Mouse (Mus musculus) neural tube, embryonic 12.5 days (tissue): ENCODE results near the gene Poc1b. TPM values are rescaled to one million over a fixed set of nuclear protein-coding genes. Genes with fewer than 3 reads are reported as not detected.

ENCODE experiments used
- ATAC-seq: fragments of 200-750 bp; cut with Nextera tagmentation; 2 replicates; pipeline ENCODE4 v1.8.0; 2017; ENCODE audit warnings: low read depth, mild to moderate bottlenecking, moderate TSS enrichment, moderate library complexity; ENCODE audit not compliant: low FRiP score
- H3K27ac ChIP-seq: fragments of 300-500 bp; sonication (generic); 2 replicates; pipeline ENCODE4 v1.5.1; 2016
- H3K27me3 ChIP-seq: fragments of 300-500 bp; sonication (generic); replicated peaks from 2 replicates; pipeline ENCODE4 v1.6.1; 2016; ENCODE audit warnings: mild to moderate bottlenecking
- H3K36me3 ChIP-seq: fragments of 300-500 bp; sonication (generic); 2 replicates; pipeline ENCODE4 v1.6.1; 2016; ENCODE audit warnings: mild to moderate bottlenecking
- H3K4me1 ChIP-seq: fragments of 300-500 bp; sonication (generic); 2 replicates; pipeline ENCODE4 v1.6.1; 2016
- H3K4me2 ChIP-seq: fragments of 300-500 bp; sonication (generic); replicated peaks from 2 replicates; pipeline ENCODE4 v1.6.1; 2016; ENCODE audit warnings: mild to moderate bottlenecking
- H3K4me3 ChIP-seq: fragments of 300-500 bp; sonication (generic); 2 replicates; pipeline ENCODE4 v1.5.1; 2016
- H3K9ac ChIP-seq: fragments of 300-500 bp; sonication (generic); 2 replicates; pipeline ENCODE4 v1.6.1; 2016; ENCODE audit warnings: mild to moderate bottlenecking
- H3K9me3 ChIP-seq: fragments of 300-500 bp; sonication (generic); 2 replicates; pipeline ENCODE4 v1.6.1; 2016; ENCODE audit warnings: mild to moderate bottlenecking
- WGBS: fragments of 180-500 bp; shearing (Covaris S2); methylation state at CpG from one replicate; pipeline ENCODE4 v1.1.7; 2016; 5-methylcytosine and 5-hydroxymethylcytosine counted together
- polyA plus RNA-seq: library from polyadenylated mRNA; unstranded; fragments of >200 nt; fragmentation: Nextera tagmentation; extraction: Ambion mirVana; gene quantifications from 2 replicates; pipeline ENCODE4 v1.2.1, GENCODE M21; 2016

Poc1b gene
- polyA plus RNA-seq, 1 experiment from 2014 or later = 21.9 TPM

DNA sequence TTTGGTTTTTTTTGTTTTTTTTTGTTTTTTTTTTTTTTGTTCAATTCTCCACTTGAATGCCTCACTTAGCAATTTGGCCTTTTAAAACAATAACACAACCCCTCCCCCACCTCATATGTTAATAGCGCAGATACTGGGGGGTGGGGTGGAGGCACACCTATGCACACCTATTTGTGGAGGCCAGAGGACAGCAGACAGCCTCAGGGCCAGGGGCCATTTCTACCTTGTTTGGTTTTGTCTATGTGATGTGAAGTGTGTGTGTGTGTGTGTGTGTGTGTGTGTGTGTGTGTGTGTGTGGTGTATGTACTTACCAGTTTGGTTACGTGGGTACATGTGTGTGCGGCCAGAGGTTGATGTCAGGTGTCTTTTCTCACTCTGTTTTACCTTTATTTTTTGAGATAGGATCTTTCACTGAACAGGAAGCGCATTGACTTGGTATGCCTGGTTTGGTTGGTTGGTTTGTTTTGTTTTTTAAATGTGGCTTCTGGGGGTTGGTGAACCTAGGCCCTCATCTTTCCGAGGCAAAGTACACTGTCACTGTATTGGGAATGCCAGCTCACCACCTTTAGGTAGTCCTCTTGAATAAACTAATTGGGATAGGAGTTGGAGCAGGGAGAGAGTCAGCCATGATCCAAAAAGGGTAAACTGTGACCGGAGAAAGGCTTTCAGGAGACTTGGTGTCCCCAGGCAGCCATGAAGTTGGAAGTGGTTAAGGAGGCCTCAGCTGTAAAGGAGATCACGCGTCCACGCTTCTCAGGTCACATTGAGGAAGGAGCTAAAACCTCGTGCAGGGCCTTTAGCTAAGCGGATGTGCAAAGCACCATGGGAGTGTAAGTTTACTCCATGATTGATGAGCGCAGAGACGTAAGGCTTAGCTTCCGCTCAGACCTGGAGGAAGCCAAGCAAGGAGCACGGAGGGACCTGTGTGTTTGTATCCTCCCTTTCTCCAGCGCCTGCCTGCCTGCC, 10.1 kb downstream of the Poc1b start:
- no peak overlapping the region for H3K4me3 ChIP-seq
- H3K36me3 ChIP-seq = no peaks in the 10 kb centered on the region
- H3K9ac ChIP-seq = no peak overlapping the region
- H3K4me2 ChIP-seq = no peak overlapping the region
- no peak overlapping the region for H3K27ac ChIP-seq
- H3K9me3 ChIP-seq = no peaks in the 10 kb centered on the region
- H3K4me1 ChIP-seq = peaks cover 3% of the 10 kb centered on the region; the same call in 1 of the 2 replicates
- ATAC-seq = no peak
- 82% methylated on average over 16 of the region's 16 CpGs for WGBS
- H3K27me3 ChIP-seq = no peaks in the 10 kb centered on the region

DNA sequence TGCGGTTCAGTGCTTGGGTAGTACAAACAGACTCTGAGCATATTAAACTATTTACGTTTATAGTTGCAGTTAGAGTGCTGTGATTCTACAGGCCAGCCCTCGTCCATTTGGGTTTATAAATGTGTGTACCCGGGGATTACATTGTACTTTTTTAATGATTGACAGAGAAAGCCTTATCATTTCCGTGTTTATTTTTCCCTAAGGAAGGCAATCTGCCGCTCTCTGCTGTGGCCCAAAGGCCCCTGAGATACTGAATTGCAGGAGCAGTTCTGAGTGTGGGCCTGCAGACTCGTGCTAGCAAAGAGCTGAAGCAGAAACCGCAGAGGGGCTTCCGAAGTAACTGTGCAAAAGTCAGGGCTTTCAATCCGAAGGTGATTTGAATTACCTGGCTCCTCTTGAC, 11.0 kb downstream of the Poc1b start:
- Histone ChIP-seq H3K27ac (no peak overlapping the region), H3K27me3 (no peaks in the 10 kb centered on the region), H3K4me3 (no peak overlapping the region), H3K9me3 (no peaks in the 10 kb centered on the region), H3K4me2 (no peak overlapping the region), H3K9ac (no peak overlapping the region), H3K36me3 (no peaks in the 10 kb centered on the region), H3K4me1 (peaks cover 3% of the 10 kb centered on the region; the same call in 1 of the 2 replicates)
- 82% methylated on average over 10 of the region's 10 CpGs for WGBS
- ATAC-seq = no peak

DNA sequence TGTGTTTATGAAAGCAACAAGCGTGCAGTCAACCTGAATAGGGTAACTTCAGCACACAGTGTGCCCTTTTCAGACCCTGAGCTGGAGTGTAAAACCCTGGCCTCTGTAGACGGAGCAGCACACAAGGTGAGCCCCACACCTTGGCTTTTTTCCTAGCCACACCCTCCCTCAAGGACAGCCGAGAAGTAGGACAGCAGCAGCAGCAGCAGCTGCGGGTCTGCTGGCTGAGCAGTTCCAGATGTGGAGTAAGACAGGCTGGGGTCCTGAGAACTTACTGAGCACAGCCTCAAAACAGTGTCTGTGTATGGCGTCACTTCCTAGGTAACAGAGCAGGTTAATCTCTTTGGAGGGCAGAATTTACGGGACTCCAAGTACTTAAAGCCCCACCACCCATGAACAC, 11.9 kb downstream of the Poc1b start:
- Histone ChIP-seq H3K9me3 (no peaks in the 10 kb centered on the region), H3K4me1 (peaks cover 3% of the 10 kb centered on the region; the same call in 1 of the 2 replicates), H3K4me3 (no peak overlapping the region), H3K4me2 (no peak overlapping the region), H3K27ac (no peak overlapping the region), H3K27me3 (no peaks in the 10 kb centered on the region), H3K36me3 (no peaks in the 10 kb centered on the region), H3K9ac (no peak overlapping the region)
- ATAC-seq = no peak
- WGBS = 85% methylated on average over 6 of the region's 6 CpGs

DNA sequence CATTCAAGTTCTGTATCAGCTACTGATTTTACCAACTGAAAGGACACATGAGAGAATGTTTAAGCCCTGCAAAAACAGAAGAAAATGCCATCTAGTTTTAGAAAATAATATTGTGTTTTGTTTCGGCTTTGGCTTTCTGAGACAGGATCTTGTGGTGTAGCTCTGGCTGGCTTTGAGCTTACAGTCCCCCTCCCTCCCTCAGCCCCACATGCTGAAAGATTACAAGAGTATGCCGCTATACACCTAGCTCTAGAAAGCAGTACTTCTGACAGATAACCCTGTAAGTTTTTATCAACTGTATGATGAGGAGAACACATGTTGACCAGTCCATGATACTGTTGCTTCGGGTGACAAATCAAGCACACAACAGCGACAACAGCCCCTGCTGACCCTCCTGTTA, 12.6 kb downstream of the Poc1b start:
- no peak overlapping the region for H3K9ac ChIP-seq
- 95% methylated on average over 4 of the region's 4 CpGs for WGBS
- no peak overlapping the region for H3K4me2 ChIP-seq
- H3K9me3 ChIP-seq = no peaks in the 10 kb centered on the region
- no peak overlapping the region for H3K27ac ChIP-seq
- no peak for ATAC-seq
- H3K4me3 ChIP-seq = no peak overlapping the region
- peaks cover 3% of the 10 kb centered on the region; the same call in 1 of the 2 replicates for H3K4me1 ChIP-seq
- no peaks in the 10 kb centered on the region for H3K36me3 ChIP-seq
- no peaks in the 10 kb centered on the region for H3K27me3 ChIP-seq

DNA sequence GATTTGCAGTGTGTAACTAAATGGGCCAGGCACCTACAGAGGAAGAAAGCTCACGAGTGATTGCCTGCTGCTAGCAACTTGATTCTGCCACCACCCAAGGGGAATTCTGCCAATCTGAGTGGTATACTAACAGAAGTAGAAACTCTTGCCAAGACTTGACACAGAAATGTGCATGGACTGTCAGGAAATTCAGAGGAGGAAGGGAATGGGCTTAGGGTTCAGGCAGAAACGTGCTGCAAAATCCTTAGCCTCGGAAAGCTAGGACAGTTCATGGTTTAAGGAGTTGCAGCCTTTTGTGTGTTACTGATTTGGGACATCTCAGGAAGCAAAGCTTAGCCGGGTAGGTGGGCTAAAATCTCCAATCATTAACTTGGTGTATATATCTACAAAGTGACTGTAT, 19.4 kb downstream of the Poc1b start, which contains the start of gene Phxr2:
TSS of gene Phxr2 (minus strand) at position 101 of the 400 bp plus-strand sequence.
- Histone ChIP-seq H3K27me3 (no peaks in the 10 kb centered on the region), H3K36me3 (peaks cover 12% of the 10 kb centered on the region), H3K27ac (no peak within 1 kb of the TSS), H3K4me1 (peaks cover 4% of the 10 kb centered on the region), H3K4me3 (no peak within 1 kb of the TSS), H3K9me3 (no peaks in the 10 kb centered on the region), H3K4me2 (no peak within 1 kb of the TSS), H3K9ac (no peak within 1 kb of the TSS)
- 88% methylated on average over 4 of the region's 4 CpGs for WGBS
- no peak for ATAC-seq

DNA sequence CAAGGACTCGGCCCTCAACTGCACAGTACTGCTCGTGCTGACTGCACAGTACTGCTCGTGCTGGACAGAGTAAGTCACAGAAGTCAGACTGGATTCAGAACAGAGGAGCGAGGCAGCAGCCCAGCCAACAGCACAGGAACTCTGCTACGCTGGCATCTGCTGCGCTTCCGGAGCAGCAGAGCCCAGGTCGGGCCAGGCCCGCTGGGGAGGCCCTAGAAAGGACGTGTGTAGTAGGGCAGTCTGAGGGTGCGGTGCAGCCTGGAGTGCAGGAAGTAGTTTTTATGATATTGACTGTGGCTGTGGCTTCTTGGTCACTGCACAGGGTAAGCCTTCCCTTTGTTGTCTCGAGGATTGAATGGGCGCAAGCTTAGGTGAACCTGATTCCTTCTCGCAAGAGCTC, 20.1 kb downstream of the Poc1b start:
- no peak for ATAC-seq
- Histone ChIP-seq H3K4me2 (no peak overlapping the region), H3K9ac (no peak overlapping the region), H3K36me3 (peaks cover 13% of the 10 kb centered on the region), H3K27ac (no peak overlapping the region), H3K27me3 (no peaks in the 10 kb centered on the region), H3K4me1 (peaks cover 8% of the 10 kb centered on the region), H3K4me3 (no peak overlapping the region), H3K9me3 (no peaks in the 10 kb centered on the region)
- whole genome bisulfite sequencing = 91% methylated on average over 14 of the region's 14 CpGs

DNA sequence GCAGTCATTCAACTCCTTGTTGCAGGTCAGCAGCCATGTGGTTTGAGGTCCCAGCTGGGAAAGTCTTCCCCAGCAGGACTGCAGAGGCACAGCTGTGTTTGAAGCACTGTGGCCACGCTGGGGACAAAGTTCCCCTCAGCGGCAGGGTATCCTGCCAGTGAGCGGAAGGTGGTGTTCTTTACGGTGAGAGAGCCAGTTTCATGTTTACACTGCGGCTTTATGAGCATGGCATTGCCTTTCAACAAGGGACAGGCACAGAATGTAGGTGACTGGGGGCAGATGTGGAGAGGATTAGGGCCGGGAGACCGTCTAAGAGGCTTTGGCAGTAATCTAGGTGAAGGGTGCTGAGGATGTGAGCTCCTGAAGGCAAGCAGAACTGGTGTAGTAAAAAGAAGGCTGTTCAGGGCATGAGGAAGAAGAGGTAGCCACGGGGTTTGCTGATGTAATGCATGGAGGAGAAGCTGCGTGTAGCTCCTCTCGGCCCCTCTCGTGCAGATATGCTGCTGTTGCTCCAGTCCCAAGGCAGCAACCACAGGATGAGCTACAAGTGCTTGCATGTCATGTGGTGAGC, 20.9 kb downstream of the Poc1b start:
- Histone ChIP-seq H3K4me2 (no peak overlapping the region), H3K36me3 (peaks cover 18% of the 10 kb centered on the region), H3K4me1 (peaks cover 8% of the 10 kb centered on the region), H3K9me3 (no peaks in the 10 kb centered on the region), H3K27me3 (no peaks in the 10 kb centered on the region), H3K4me3 (no peak overlapping the region), H3K9ac (no peak overlapping the region), H3K27ac (no peak overlapping the region)
- WGBS = 80% methylated on average over 11 of the region's 11 CpGs
- no peak for ATAC-seq

DNA sequence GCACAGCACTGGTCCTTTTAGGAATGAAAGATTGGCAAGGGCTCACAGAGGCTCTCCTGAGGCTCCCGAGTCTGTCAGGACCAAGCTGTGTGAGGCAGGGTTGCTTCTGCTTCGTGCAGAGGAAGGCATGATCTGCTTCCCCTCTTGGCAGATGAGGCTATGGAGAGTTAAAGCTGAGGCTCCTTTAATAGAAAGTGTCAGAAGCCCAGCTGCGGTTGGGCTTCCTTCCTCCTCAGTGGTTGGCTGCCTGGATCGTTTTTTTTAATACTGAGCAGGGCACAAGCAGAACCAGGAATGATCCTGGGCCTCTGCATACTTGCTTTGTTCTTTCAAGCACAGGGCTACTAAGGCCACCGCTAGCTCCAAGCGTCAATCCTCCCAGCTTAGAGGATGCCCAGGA, 23.8 kb downstream of the Poc1b start:
- 62% methylated on average over 6 of the region's 6 CpGs for WGBS

DNA sequence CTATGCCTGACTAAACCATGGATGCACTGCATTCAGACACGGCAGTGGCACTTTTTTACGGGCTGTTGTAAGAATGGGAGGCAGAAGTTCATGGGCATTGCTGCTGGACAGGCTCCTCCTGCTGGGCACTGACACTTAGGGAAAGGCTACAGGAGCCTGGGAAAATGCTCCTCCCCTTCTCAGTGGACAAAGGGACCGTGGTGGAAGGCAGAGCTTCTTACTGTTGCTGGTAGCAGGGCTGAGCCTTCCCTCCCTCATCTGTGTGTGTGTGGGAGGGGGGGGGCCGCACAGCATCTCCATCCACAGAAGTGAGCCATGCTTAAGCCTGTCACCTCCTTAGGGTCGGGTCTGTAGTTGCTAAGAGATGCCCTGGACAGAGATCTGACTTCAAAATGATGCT, 24.5 kb downstream of the Poc1b start:
- peaks cover 25% of the 10 kb centered on the region for H3K36me3 ChIP-seq
- no peak overlapping the region for H3K4me3 ChIP-seq
- ATAC-seq = no peak; the same call in 1 of the 2 replicates
- H3K27me3 ChIP-seq = no peaks in the 10 kb centered on the region
- peaks cover 8% of the 10 kb centered on the region for H3K4me1 ChIP-seq
- no peak overlapping the region for H3K27ac ChIP-seq
- H3K4me2 ChIP-seq = no peak overlapping the region
- no peaks in the 10 kb centered on the region for H3K9me3 ChIP-seq
- no peak overlapping the region for H3K9ac ChIP-seq
- 45% methylated on average over 5 of the region's 5 CpGs for WGBS

More for the DNA sequence above, 23.8 kb downstream of the Poc1b start:
- Histone ChIP-seq H3K9me3 (no peaks in the 10 kb centered on the region), H3K4me1 (peaks cover 8% of the 10 kb centered on the region), H3K27ac (no peak overlapping the region), H3K36me3 (peaks cover 25% of the 10 kb centered on the region), H3K9ac (no peak overlapping the region), H3K27me3 (no peaks in the 10 kb centered on the region), H3K4me2 (no peak overlapping the region), H3K4me3 (no peak overlapping the region)
- ATAC-seq = no peak; the same call in 1 of the 2 replicates

DNA sequence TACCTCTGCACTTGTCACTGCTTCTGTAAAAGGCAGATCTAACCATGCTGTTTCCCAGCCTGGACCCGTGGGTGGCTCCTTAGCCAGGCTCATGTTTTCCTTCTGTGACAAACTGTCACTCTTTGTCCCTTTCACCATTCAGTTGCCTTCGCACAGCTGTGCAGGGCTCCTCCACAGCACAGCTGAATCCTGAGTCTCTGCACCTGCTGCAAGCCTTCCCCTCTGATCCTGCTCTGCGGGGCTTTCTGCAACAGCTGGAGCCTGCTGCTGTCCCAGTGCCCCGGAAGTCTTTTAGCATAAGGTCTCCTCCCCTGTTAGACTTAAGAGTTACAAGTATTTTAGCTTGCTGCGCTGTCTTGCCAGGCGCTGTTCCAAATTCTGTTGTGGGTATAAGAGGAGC, 25.4 kb downstream of the Poc1b start:
- WGBS = 78% methylated on average over 6 of the region's 6 CpGs
- H3K4me2 ChIP-seq = no peak overlapping the region
- H3K4me3 ChIP-seq = no peak overlapping the region
- ATAC-seq = no peak; the same call in 1 of the 2 replicates
- H3K27ac ChIP-seq = no peak overlapping the region
- H3K36me3 ChIP-seq = peaks cover 20% of the 10 kb centered on the region
- H3K4me1 ChIP-seq = peaks cover 8% of the 10 kb centered on the region
- no peaks in the 10 kb centered on the region for H3K27me3 ChIP-seq
- H3K9me3 ChIP-seq = no peaks in the 10 kb centered on the region
- no peak overlapping the region for H3K9ac ChIP-seq

DNA sequence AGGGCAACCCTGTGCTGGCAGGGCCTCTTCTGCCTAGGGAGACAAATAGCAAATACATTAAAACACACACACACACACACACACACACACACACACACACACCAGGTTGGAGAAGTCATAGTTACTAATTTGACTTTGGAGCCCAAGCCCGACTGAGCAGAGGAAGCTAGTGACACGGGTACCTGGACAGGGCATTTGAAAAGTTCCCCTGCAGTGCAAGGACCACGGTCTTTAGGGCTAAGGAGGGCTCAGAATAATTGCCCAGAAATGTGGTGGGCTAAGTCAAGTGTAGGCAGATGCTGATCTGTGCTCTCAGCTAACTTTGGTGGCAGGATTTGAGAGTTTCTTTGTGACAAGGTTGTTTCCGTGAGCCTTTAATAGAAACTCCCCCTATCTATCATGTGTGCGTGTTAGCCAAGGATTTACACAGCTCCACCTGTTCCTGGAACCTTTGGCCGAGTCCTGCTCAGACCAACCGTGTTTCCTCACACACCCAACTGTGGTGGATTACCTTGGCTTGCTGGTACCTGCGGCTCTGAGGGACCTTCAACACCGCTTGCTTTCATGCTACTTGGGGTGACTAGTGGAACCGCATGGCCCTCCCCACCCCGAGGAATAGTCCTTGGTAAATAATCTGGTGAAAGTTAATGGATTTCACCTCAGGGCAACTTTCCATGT, 25.9 kb downstream of the Poc1b start:
- Histone ChIP-seq H3K9me3 (no peaks in the 10 kb centered on the region), H3K27me3 (no peaks in the 10 kb centered on the region), H3K36me3 (peaks cover 20% of the 10 kb centered on the region), H3K9ac (no peak overlapping the region), H3K4me2 (no peak overlapping the region), H3K4me1 (peaks cover 8% of the 10 kb centered on the region), H3K4me3 (no peak overlapping the region), H3K27ac (no peak overlapping the region)
- WGBS = 93% methylated on average over 11 of the region's 11 CpGs
- no peak for ATAC-seq

DNA sequence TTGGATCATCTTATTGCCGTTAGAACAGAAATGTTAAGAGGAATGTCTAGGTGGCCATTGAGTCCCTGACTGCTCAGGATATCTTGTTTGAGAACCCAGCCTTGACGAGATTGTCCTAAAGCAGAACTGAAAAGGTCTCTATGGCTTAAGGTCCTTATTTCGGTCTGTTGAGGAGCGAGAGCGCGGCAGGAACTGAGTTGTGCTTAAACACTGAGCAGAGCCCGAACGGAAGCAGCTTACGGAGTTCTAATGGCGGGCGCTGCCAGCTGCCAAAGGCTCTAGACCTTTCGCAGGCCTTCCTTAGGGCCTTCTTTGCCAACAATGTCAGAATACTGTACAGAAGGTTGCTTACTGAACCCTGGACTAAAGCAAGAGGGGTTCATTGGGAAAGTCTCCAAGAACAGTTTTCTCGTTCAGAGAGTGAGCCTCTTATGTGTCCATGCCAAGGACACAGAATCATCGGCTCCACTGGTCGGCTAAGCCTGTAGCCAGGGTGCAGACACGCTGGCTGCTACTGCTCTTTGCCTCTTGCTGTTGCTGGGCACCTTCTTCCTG, 26.6 kb downstream of the Poc1b start:
- H3K4me1 ChIP-seq = peaks cover 8% of the 10 kb centered on the region
- no peaks in the 10 kb centered on the region for H3K27me3 ChIP-seq
- H3K4me3 ChIP-seq = no peak overlapping the region
- H3K27ac ChIP-seq = no peak overlapping the region
- H3K4me2 ChIP-seq = no peak overlapping the region
- peaks cover 21% of the 10 kb centered on the region for H3K36me3 ChIP-seq
- H3K9ac ChIP-seq = no peak overlapping the region
- no peaks in the 10 kb centered on the region for H3K9me3 ChIP-seq
- no peak for ATAC-seq
- WGBS = 97% methylated on average over 16 of the region's 16 CpGs
